ENCODE assay signal across 8 mouse cellular contexts in genomic region chr2:46443061-46443685, GRCm38 (mm10).
DNase-seq lines count a peak whose midpoint lies in the region; ATAC-seq and TF ChIP-seq lines count a peak whose summit lies in the region.

No protein-coding gene starts in this region.

- TF ChIP-seq CTCF in kidney, adult 2 months (conservative IDR thresholded peaks at IDR 0.05; ENCODE audit: insufficient read depth, insufficient read length, low read depth, low read length): no peak
- no peak for TF ChIP-seq CTCF in small intestine, adult 2 months (IDR thresholded peaks at IDR 0.05; ENCODE audit: extremely low read depth, insufficient read length, insufficient replicate concordance, low read depth, low read length)

- H3K27ac ChIP-seq in brown adipose tissue, adult 24 weeks (replicated peaks; ENCODE audit: low read depth, low read length): peak overlapping the region; percentile 82
- H3K27ac ChIP-seq in kidney, adult 2 months (ENCODE audit: insufficient read depth, low read depth, low read length): peak overlapping the region; percentile 87
- H3K27ac ChIP-seq in small intestine, adult 2 months (ENCODE audit: insufficient read depth, low read depth, low read length): peak overlapping the region; percentile 58

- H3K36me3 ChIP-seq in kidney, adult 2 months (ENCODE audit: control insufficient read depth, insufficient read depth, low read length): no peaks in the 10 kb centered on the region
- H3K36me3 ChIP-seq in small intestine, adult 2 months (ENCODE audit: control insufficient read depth, insufficient read depth, low read length): no peaks in the 10 kb centered on the region

- no peak for ATAC-seq in cerebellum, adult (ENCODE audit: insufficient number of reproducible peaks, low FRiP score, low TSS enrichment)

- WGBS in kidney, adult 2 months: 26% methylated on average over 6 of the region's 6 CpGs
- 8% methylated on average over 6 of the region's 6 CpGs for WGBS in small intestine, adult 2 months

- 0 out of 2 replicates have a peak, but pooled peaks cover 2% of the 10 kb centered on the region for H3K4me1 ChIP-seq in brown adipose tissue, adult 24 weeks (ENCODE audit: control insufficient read depth, insufficient read depth, insufficient read length, low read length)
- H3K4me1 ChIP-seq in kidney, adult 2 months (ENCODE audit: control insufficient read depth, insufficient read depth, low read length): peaks cover 3% of the 10 kb centered on the region
- peaks cover 5% of the 10 kb centered on the region; the same call in 1 of the 2 replicates for H3K4me1 ChIP-seq in small intestine, adult 2 months (ENCODE audit: control insufficient read depth, insufficient read depth, insufficient read length, low read length)

- DNase-seq in Muller cell, postnatal 12 days (ENCODE audit: inconsistent ontology term): peak; percentile 66
- DNase-seq in heart, adult 8-10 months (ENCODE audit: low spot score): peak; percentile 52
- peak; percentile 64 for DNase-seq in kidney, adult 2 months
- DNase-seq in lung, postnatal 10 days: peak; percentile 40
- DNase-seq in B cell, adult 2 months: no peak

- H3K27me3 ChIP-seq in kidney, adult 2 months (replicated peaks; ENCODE audit: control insufficient read depth, insufficient read depth, low read length): no peaks in the 10 kb centered on the region
- no peaks in the 10 kb centered on the region for H3K27me3 ChIP-seq in small intestine, adult 2 months (ENCODE audit: control insufficient read depth, insufficient read depth, low read length)

- H3K4me3 ChIP-seq in brown adipose tissue, adult 24 weeks (ENCODE audit: insufficient read depth, low read depth, low read length): peak overlapping the region; percentile 30
- H3K4me3 ChIP-seq in kidney, adult 2 months (ENCODE audit: insufficient read depth, low read depth, low read length): 0 out of 2 replicates have a peak overlapping the region, but pooled peaks have one; percentile 0
- H3K4me3 ChIP-seq in small intestine, adult 2 months (ENCODE audit: low read depth, low read length): no peak overlapping the region

- no peak for TF ChIP-seq POLR2A in kidney, adult 2 months (IDR thresholded peaks at IDR 0.05; ENCODE audit: low read depth, low read length)
- TF ChIP-seq POLR2A in small intestine, adult 2 months (IDR thresholded peaks at IDR 0.05; ENCODE audit: low read depth, low read length): no peak

Comparison
In these comparisons a context has a peak if more than half of its experiments do, and no peak if none do; other contexts are left out.
1. DNase-seq: peak in Muller cell, postnatal 12 days (single experiment), heart, adult 8-10 months (single experiment), kidney, adult 2 months (single experiment) and lung, postnatal 10 days (single experiment); none in B cell, adult 2 months (0 of 2).
2. Peak in every context shown above with its lines, with median percentiles within 50 percentile points of each other: H3K27ac ChIP-seq.